Mouse (Mus musculus) ES-E14 (cell line): ENCODE measurements around the gene Stk16. TPM values are rescaled to one million over a fixed set of nuclear protein-coding genes. Genes with fewer than 3 reads are reported as not detected.

Experiments
- DNase-seq: peaks from one replicate; pipeline ENCODE4 v3.0.0-alpha.2; 2013; ENCODE audit warnings: low read depth, low spot score
- H3K27ac ChIP-seq: 2 replicates; pipeline ENCODE4 v1.5.1; 2012; ENCODE audit warnings: low read depth, mild to moderate bottlenecking, low read length, moderate library complexity, mixed read lengths; ENCODE audit not compliant: poor library complexity, insufficient read depth, severe bottlenecking
- H3K36me3 ChIP-seq: 2 replicates; pipeline ENCODE4 v1.6.1; 2012; ENCODE audit warnings: mild to moderate bottlenecking, low read length, moderate library complexity, mixed read lengths; ENCODE audit not compliant: control insufficient read depth, poor library complexity, insufficient read depth, severe bottlenecking
- H3K4me1 ChIP-seq, 2 experiments: fragments of 150-350 bp in 1 of 2; sonication (generic) in 1 of 2; 2 replicates each; pipeline ENCODE4 v1.6.1; 2012; ENCODE audit warnings: low read length in 2 of 2, mild to moderate bottlenecking in 1 of 2, mixed read lengths in 1 of 2; ENCODE audit not compliant: control insufficient read depth in 2 of 2, insufficient read depth in 2 of 2, poor library complexity in 1 of 2
- H3K4me3 ChIP-seq, 2 experiments: fragments of 150-350 bp in 1 of 2; sonication (generic) in 1 of 2; 2 replicates each; pipeline ENCODE4 v1.5.1; 2012; ENCODE audit warnings: low read length in 2 of 2, low read depth in 1 of 2, mild to moderate bottlenecking in 1 of 2, mixed read lengths in 1 of 2; ENCODE audit not compliant: insufficient read depth in 1 of 2, poor library complexity in 1 of 2, severe bottlenecking in 1 of 2
- H3K9ac ChIP-seq: 2 replicates; pipeline ENCODE4 v1.6.1; 2012; ENCODE audit warnings: low read depth, mild to moderate bottlenecking, low read length, mixed read lengths; ENCODE audit not compliant: poor library complexity, insufficient read depth, severe bottlenecking
- H3K9me3 ChIP-seq: fragments of 150-350 bp; sonication (generic); 2 replicates; pipeline ENCODE4 v1.6.1; 2012; ENCODE audit warnings: low read depth, mild to moderate bottlenecking, low read length; ENCODE audit not compliant: control insufficient read depth, insufficient read depth
- CHD2 ChIP-seq: IDR thresholded peaks from 2 replicates; pipeline ENCODE4 v1.6.1; 2014; ENCODE audit warnings: mild to moderate bottlenecking, low read depth, low read length, inconsistent platforms
- HCFC1 ChIP-seq: IDR thresholded peaks from 2 replicates; pipeline ENCODE4 v1.6.1; 2012; ENCODE audit warnings: low read length, inconsistent platforms, borderline replicate concordance; ENCODE audit not compliant: insufficient read depth
- MAFK ChIP-seq: IDR thresholded peaks from 2 replicates; pipeline ENCODE4 v1.6.1; 2014; ENCODE audit warnings: mild to moderate bottlenecking, low read depth, low read length, inconsistent platforms; ENCODE audit not compliant: insufficient read depth
- ZC3H11A ChIP-seq: IDR thresholded peaks from 2 replicates; pipeline ENCODE4 v1.6.1; 2012; ENCODE audit warnings: low read depth, mild to moderate bottlenecking, inconsistent platforms, low read length, borderline replicate concordance
- ZNF384 ChIP-seq: IDR thresholded peaks from 2 replicates; pipeline ENCODE4 v1.6.1; 2012; ENCODE audit warnings: low read depth, low read length, inconsistent platforms
- in situ Hi-C, 2 experiments: fragments of 600-800 bp; cut with MboI; formaldehyde crosslinking; loops; one replicate each; pipeline ENCODE4 v1.15.1; 2025; ENCODE audit warnings: low sequenced_read_pairs in 2 of 2, inconsistent platforms in 1 of 2; ENCODE audit not compliant: unreplicated experiment in 2 of 2
- total RNA-seq: library from RNA; depleted of rRNA; stranded (reverse); fragments of 300-350 nt; gene quantifications from 2 replicates; pipeline ENCODE4 v1.2.3, GENCODE M21; 2012

Stk16 gene
- total RNA-seq, 1 experiment, result 63.6 TPM

- no peak for DNase-seq
- TF ChIP-seq CHD2, result no peak
- TF ChIP-seq MAFK, result 0 out of 2 replicates have a peak, but pooled peaks have one; percentile 2
- no peak for TF ChIP-seq ZNF384
- no peak for TF ChIP-seq ZC3H11A
- TF ChIP-seq HCFC1, result no peak
- Histone ChIP-seq H3K4me3 (peak overlapping the region; percentile 70 to 97), H3K9me3 (no peaks in the 10 kb centered on the region), H3K9ac (peak overlapping the region; percentile 74), H3K4me1 (peaks cover 11 to 29% of the 10 kb centered on the region in 2 experiments), H3K36me3 (peaks cover 37% of the 10 kb centered on the region), H3K27ac (no peak overlapping the region)
- in situ Hi-C loops, result no loop called here
Observed at GRCm38 (mm10) chr1:75218227-75219001, 7.8 kb downstream of the Stk16 start.

GRCm38 (mm10) chr1:75219078-75219477 lies 8.4 kb downstream of the Stk16 start:
- H3K27ac ChIP-seq, result no peak overlapping the region
- no peak for TF ChIP-seq HCFC1
- 0 out of 2 replicates have a peak, but pooled peaks have one; percentile 1 for TF ChIP-seq MAFK
- in situ Hi-C loops, result no loop called here
- peaks cover 31% of the 10 kb centered on the region for H3K36me3 ChIP-seq
- no peaks in the 10 kb centered on the region for H3K9me3 ChIP-seq
- peak overlapping the region; percentile 70 to 97 for H3K4me3 ChIP-seq
- peak overlapping the region; percentile 74 for H3K9ac ChIP-seq
- peaks cover 12 to 29% of the 10 kb centered on the region in 2 experiments for H3K4me1 ChIP-seq
- DNase-seq, result peak; percentile 78

- H3K9me3 ChIP-seq, result no peaks in the 10 kb centered on the region
- peak within 1 kb of the TSS; percentile 74 for H3K9ac ChIP-seq
- H3K4me3 ChIP-seq, result peak within 1 kb of the TSS; percentile 70 to 97
- H3K27ac ChIP-seq, result no peak within 1 kb of the TSS
- peaks cover 12 to 28% of the 10 kb centered on the region in 2 experiments for H3K4me1 ChIP-seq
- no peak for DNase-seq
- H3K36me3 ChIP-seq, result peaks cover 27% of the 10 kb centered on the region
- in situ Hi-C loops, result no loop called here
- no peak for TF ChIP-seq MAFK
- no peak for TF ChIP-seq HCFC1
- no peak for TF ChIP-seq ZNF384
- TF ChIP-seq CHD2, result no peak
- no peak for TF ChIP-seq ZC3H11A
Observed at GRCm38 (mm10) chr1:75219531-75219930, 8.9 kb downstream of the Stk16 start, which contains the start of gene Tuba4a. Tuba4a (minus strand) TSS chr1:75219865.

- H3K9me3 ChIP-seq, result no peaks in the 10 kb centered on the region
- no peak overlapping the region for H3K27ac ChIP-seq
- H3K36me3 ChIP-seq, result peaks cover 9% of the 10 kb centered on the region; the same call in 1 of the 2 replicates
- no peak overlapping the region for H3K9ac ChIP-seq
- no peak for DNase-seq
- no peak overlapping the region for H3K4me3 ChIP-seq
- H3K4me1 ChIP-seq, result peaks cover 12 to 31% of the 10 kb centered on the region in 2 experiments
- TF ChIP-seq ZC3H11A, result no peak
- TF ChIP-seq HCFC1, result no peak
- in situ Hi-C loops, result no loop called here
Observed at GRCm38 (mm10) chr1:75221538-75221937, 10.9 kb downstream of the Stk16 start.
